Mouse (Mus musculus) MN1 (cell line): ENCODE data around the gene Pdik1l.

ENCODE experiments used
- DNase-seq: peaks from one replicate; pipeline ENCODE4 v3.0.0-alpha.2; 2016; ENCODE audit warnings: low spot score

Pdik1l gene

GRCm38 (mm10) chr4:134238279-134238651 is 49.4 kb downstream of the Pdik1l start, which contains the start of gene Cnksr1:
TSS of gene Cnksr1 (minus strand) at chr4:134238399.
- DNase-seq = peak; percentile 86

- no peak for DNase-seq
Observed at GRCm38 (mm10) chr4:134237582-134238278, 50.0 kb downstream of the Pdik1l start.

GRCm38 (mm10) chr4:134234876-134235275 is 52.8 kb downstream of the Pdik1l start:
- no peak for DNase-seq

- no peak for DNase-seq
Observed at GRCm38 (mm10) chr4:134230431-134230830, 57.3 kb downstream of the Pdik1l start.

- no peak for DNase-seq
Observed at GRCm38 (mm10) chr4:134227194-134227593, 60.5 kb downstream of the Pdik1l start, which contains the start of gene Catsper4. TSS of gene Catsper4 (minus strand) at chr4:134227383.
